Mouse (Mus musculus) heart, postnatal 0 days (tissue): ENCODE results near the gene Rnf19b. TPM values are rescaled to one million over a fixed set of nuclear protein-coding genes. Genes with fewer than 3 reads are reported as not detected.

ENCODE experiments used
- ATAC-seq: fragments of 200-750 bp; cut with Nextera tagmentation; 2 replicates; pipeline ENCODE4 v1.8.0; 2017; ENCODE audit warnings: low read depth, moderate number of reproducible peaks, moderate library complexity; ENCODE audit not compliant: insufficient read depth
- DNase-seq: peaks from one replicate; pipeline ENCODE4 v3.0.0-alpha.2; 2016; ENCODE audit warnings: low spot score
- H3K27ac ChIP-seq: fragments of 300-500 bp; sonication (generic); 2 replicates; pipeline ENCODE4 v1.5.1; 2014; ENCODE audit warnings: low read depth, mild to moderate bottlenecking
- H3K27me3 ChIP-seq: fragments of 300-500 bp; sonication (generic); 2 replicates; pipeline ENCODE4 v1.6.1; 2014; ENCODE audit warnings: low read length, mixed read lengths; ENCODE audit not compliant: control insufficient read depth, insufficient read depth
- H3K36me3 ChIP-seq: fragments of 300-500 bp; sonication (generic); replicated peaks from 2 replicates; pipeline ENCODE4 v1.6.1; 2014; ENCODE audit warnings: low read length, mixed read lengths; ENCODE audit not compliant: control insufficient read depth, insufficient read depth
- H3K4me1 ChIP-seq: fragments of 300-500 bp; sonication (generic); 2 replicates; pipeline ENCODE4 v1.6.1; 2014; ENCODE audit warnings: antibody characterized with exemption; ENCODE audit not compliant: control insufficient read depth, insufficient read depth
- H3K4me2 ChIP-seq: fragments of 300-500 bp; sonication (generic); 2 replicates; pipeline ENCODE4 v1.6.1; 2014; ENCODE audit warnings: low read depth, mild to moderate bottlenecking, low read length, moderate library complexity
- H3K4me3 ChIP-seq: fragments of 300-500 bp; sonication (generic); 2 replicates; pipeline ENCODE4 v1.5.1; 2014; ENCODE audit warnings: low read depth, low read length
- H3K9ac ChIP-seq: fragments of 300-500 bp; sonication (generic); replicated peaks from 2 replicates; pipeline ENCODE4 v1.6.1; 2014; ENCODE audit warnings: low read depth, low read length, mixed read lengths
- H3K9me3 ChIP-seq: fragments of 300-500 bp; sonication (generic); replicated peaks from 2 replicates; pipeline ENCODE4 v1.6.1; 2016; ENCODE audit warnings: low read length; ENCODE audit not compliant: control insufficient read depth
- CTCF ChIP-seq: IDR thresholded peaks from 2 replicates; pipeline ENCODE4 v1.5.1; 2016; ENCODE audit warnings: antibody characterized with exemption, control low read depth, low read depth
- EP300 ChIP-seq: IDR thresholded peaks from 2 replicates; pipeline ENCODE4 v1.6.1; 2016; ENCODE audit warnings: antibody characterized with exemption, low read depth
- WGBS: fragments of 180-500 bp; shearing (Covaris S2); extraction: QIAGEN DNeasy Blood & Tissue Kit; methylation state at CpG from one replicate; pipeline ENCODE4 v1.1.7; 2014; 5-methylcytosine and 5-hydroxymethylcytosine counted together
- polyA plus RNA-seq: library from polyadenylated mRNA; unstranded; fragments of >200 nt; fragmentation: Nextera tagmentation; extraction: Ambion mirVana; gene quantifications from 2 replicates; pipeline ENCODE4 v1.2.1, GENCODE M21; 2015
- total RNA-seq: library from RNA; depleted of rRNA; stranded (reverse); fragments of >200 nt; gene quantifications from 2 replicates; pipeline ENCODE4 v1.2.3, GENCODE M21; 2014; ENCODE audit warnings: low replicate concordance

Gene Rnf19b
- total and polyA plus RNA-seq, 2 experiments from 2014 or later = 7.2 to 46.0 TPM

DNA sequence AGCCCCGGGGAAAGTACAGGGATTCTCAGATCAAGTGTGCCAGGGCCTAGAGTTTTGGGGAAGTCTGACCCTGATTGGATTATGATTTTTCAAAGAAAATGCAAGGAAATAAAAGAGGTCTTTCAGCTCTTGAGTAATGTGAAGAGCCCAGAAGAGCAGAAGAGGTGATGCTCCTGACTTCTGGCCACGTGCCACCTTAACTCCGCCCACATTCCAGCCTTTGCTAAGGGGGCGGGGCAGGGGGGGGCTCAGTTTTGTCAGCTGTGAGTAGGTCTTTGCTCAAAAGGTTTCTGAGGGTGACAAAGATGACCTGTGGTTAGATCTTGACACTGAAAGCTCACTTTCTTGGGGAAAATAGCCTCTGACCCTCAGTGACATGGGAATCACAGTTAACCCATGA lies 41.7 kb upstream of the Rnf19b start:
- H3K4me3 ChIP-seq = no peak overlapping the region
- no peaks in the 10 kb centered on the region for H3K36me3 ChIP-seq
- WGBS = 28% methylated on average over 4 of the region's 4 CpGs
- H3K4me2 ChIP-seq = no peak overlapping the region
- ATAC-seq (no peak), DNase-seq (peak; percentile 8)
- TF ChIP-seq EP300 = no peak
- no peak for TF ChIP-seq CTCF
- H3K27me3 ChIP-seq = no peaks in the 10 kb centered on the region
- no peaks in the 10 kb centered on the region for H3K9me3 ChIP-seq
- H3K4me1 ChIP-seq = peaks cover 34% of the 10 kb centered on the region
- 0 out of 2 replicates have a peak overlapping the region, but pooled peaks have one; percentile 18 for H3K27ac ChIP-seq
- no peak overlapping the region for H3K9ac ChIP-seq

DNA sequence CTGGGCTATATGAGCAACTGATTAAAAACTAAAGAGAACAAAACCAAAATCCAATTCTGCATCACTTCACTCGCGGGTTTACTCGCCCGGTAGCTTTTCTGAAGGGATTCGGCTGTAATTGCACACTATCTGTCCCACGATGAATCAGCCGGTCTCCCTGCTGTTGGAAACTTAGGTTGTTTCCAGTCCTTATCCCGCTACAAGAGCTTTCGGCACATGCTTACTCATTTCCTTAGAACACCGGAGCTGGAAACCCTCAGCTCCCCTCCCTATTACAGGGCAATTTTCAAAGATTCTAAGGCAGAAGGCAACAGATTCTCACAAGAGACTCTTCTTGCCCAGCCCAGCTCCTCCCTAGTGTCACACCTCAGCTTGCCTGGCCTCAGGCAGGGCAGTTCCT lies 40.9 kb upstream of the Rnf19b start:
- Histone ChIP-seq H3K4me1 (peaks cover 37% of the 10 kb centered on the region), H3K27me3 (no peaks in the 10 kb centered on the region), H3K4me3 (no peak overlapping the region), H3K9me3 (no peaks in the 10 kb centered on the region), H3K36me3 (no peaks in the 10 kb centered on the region), H3K4me2 (no peak overlapping the region), H3K27ac (no peak overlapping the region), H3K9ac (no peak overlapping the region)
- TF ChIP-seq EP300 = no peak
- no peak for TF ChIP-seq CTCF
- 62% methylated on average over 10 of the region's 10 CpGs for WGBS
- no peak for ATAC-seq
- DNase-seq = peak; percentile 15

- no peak for TF ChIP-seq EP300
- TF ChIP-seq CTCF = no peak
- Histone ChIP-seq H3K9ac (no peak overlapping the region), H3K27me3 (no peaks in the 10 kb centered on the region), H3K9me3 (no peaks in the 10 kb centered on the region), H3K4me3 (no peak overlapping the region), H3K4me1 (peaks cover 34% of the 10 kb centered on the region), H3K36me3 (no peaks in the 10 kb centered on the region), H3K4me2 (no peak overlapping the region), H3K27ac (no peak overlapping the region)
- ATAC-seq (no peak), DNase-seq (no peak)
- WGBS = 77% methylated on average over 9 of the region's 9 CpGs
Observed at GRCm38 (mm10) chr4:129018788-129019435, 39.2 kb upstream of the Rnf19b start.

GRCm38 (mm10) chr4:129019788-129020187 lies 38.3 kb upstream of the Rnf19b start:
- Histone ChIP-seq H3K4me1 (peaks cover 35% of the 10 kb centered on the region), H3K4me3 (no peak overlapping the region), H3K9me3 (no peaks in the 10 kb centered on the region), H3K36me3 (no peaks in the 10 kb centered on the region), H3K27me3 (no peaks in the 10 kb centered on the region), H3K4me2 (no peak overlapping the region), H3K9ac (no peak overlapping the region), H3K27ac (peak overlapping the region; percentile 32; the same call in 1 of the 2 replicates)
- ATAC-seq (no peak), DNase-seq (no peak)
- TF ChIP-seq CTCF = no peak
- TF ChIP-seq EP300 = no peak
- 59% methylated on average over 9 of the region's 9 CpGs for WGBS

DNA sequence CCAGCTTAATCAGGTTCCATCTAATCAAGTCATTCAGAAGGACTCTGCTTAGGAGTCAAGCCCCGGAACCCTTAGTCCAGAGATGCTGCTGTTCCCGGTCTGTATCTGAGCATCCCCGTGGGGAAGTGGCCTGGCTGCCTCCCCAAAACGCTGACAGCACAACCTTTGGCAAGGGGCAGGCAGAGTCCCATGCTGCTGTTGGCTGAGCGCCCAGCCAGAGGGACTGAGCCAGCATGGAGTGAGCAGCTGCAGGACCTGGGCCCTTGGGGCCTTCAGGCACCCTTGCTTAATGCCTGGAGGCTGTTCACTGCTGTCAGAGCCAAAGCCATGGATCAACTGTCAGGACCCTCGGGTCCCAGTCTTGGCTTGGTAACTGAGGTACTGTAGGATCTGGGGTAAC lies 37.6 kb upstream of the Rnf19b start:
- no peak overlapping the region for H3K9ac ChIP-seq
- peak overlapping the region; percentile 93 for H3K27ac ChIP-seq
- WGBS = 14% methylated on average over 6 of the region's 6 CpGs
- no peak overlapping the region for H3K4me2 ChIP-seq
- no peaks in the 10 kb centered on the region for H3K36me3 ChIP-seq
- H3K27me3 ChIP-seq = no peaks in the 10 kb centered on the region
- peaks cover 40% of the 10 kb centered on the region for H3K4me1 ChIP-seq
- TF ChIP-seq EP300 = peak; percentile 83
- TF ChIP-seq CTCF = no peak
- peak; percentile 83 for ATAC-seq
- H3K9me3 ChIP-seq = no peaks in the 10 kb centered on the region
- peak; percentile 87 for DNase-seq
- H3K4me3 ChIP-seq = no peak overlapping the region

- no peaks in the 10 kb centered on the region for H3K36me3 ChIP-seq
- no peak overlapping the region for H3K4me3 ChIP-seq
- H3K4me2 ChIP-seq = no peak overlapping the region
- no peaks in the 10 kb centered on the region for H3K9me3 ChIP-seq
- peaks cover 34% of the 10 kb centered on the region for H3K4me1 ChIP-seq
- DNase-seq = peak; percentile 69
- TF ChIP-seq CTCF (no peak), EP300 (peak; percentile 36; the same call in 1 of the 2 replicates)
- WGBS = 43% methylated on average over 3 of the region's 3 CpGs
- ATAC-seq = no peak
- H3K27me3 ChIP-seq = no peaks in the 10 kb centered on the region
- peak overlapping the region; percentile 93 for H3K27ac ChIP-seq
- no peak overlapping the region for H3K9ac ChIP-seq
Observed at GRCm38 (mm10) chr4:129021426-129021825, 36.6 kb upstream of the Rnf19b start.
